ENCODE assay signal across 16 mouse cellular contexts in the genomic region with DNA sequence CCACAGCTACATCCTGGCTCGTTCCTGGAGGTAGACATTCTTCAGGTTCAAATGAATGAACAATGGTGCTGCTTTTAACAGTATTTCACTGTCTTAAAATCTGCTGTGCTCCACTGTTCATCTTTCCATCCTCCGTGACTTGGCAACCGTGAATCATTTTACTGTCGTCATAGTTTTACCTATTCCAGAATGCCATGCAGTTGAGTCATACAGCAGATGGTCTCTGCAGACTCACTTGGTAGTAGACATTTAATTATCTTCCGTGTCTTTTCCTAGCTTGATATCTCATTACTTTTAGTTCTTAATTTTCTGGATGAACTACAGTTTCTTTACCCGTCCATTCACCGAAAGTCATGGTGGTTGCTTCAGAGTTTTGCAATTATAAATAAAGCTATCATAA.
DNase-seq lines count a peak whose midpoint lies in the region; TF ChIP-seq lines count a peak whose summit lies in the region.
"Had no signal": no experiment of that assay in that cellular context is flagged by ENCODE, and none has a peak within 500 bp of the region (broad histone marks: within the 10 kb centered on the region; RNA-seq: fewer than 3 reads in every experiment).

No protein-coding gene starts in this region.

- H3K27ac ChIP-seq in forebrain, embryonic 10.5 days: no peak overlapping the region
- no peak overlapping the region for H3K27ac ChIP-seq in thymus, adult 2 months (ENCODE audit: control insufficient read depth, insufficient read depth, low read length)
- H3K27ac ChIP-seq: embryonic facial prominence, embryonic 12.5 days; heart, adult 2 months; hindbrain, embryonic 12.5 days; limb, embryonic 10.5 days; liver, embryonic 12.5 days; lung, embryonic 15.5 days; midbrain, embryonic 15.5 days had no signal

- WGBS in forebrain, embryonic 10.5 days: 95% methylated on average over 7 of the region's 7 CpGs
- 89% methylated on average over 7 of the region's 7 CpGs for WGBS in thymus, adult 2 months

- TF ChIP-seq POLR2A in thymus, adult 2 months (IDR thresholded peaks at IDR 0.05; ENCODE audit: control insufficient read depth, extremely low read depth, insufficient read depth, low read length, poor library complexity): no peak

- DNase-seq in cerebellum, adult 9-10 months: peak; percentile 73
- no peak for DNase-seq in cerebellum, adult 11-12 months
- peak; percentile 76 for DNase-seq in right cerebral cortex, adult 18-20 months
- no peak for DNase-seq in right cerebral cortex, postnatal 14 days
- peak; percentile 70 for DNase-seq in layer of hippocampus, adult 9-11 months
- peak; percentile 39 to 49 for DNase-seq in right cerebral cortex, postnatal 36 days (ENCODE audit: low spot score in 2 of 2)
- DNase-seq in forebrain, embryonic 10.5 days (ENCODE audit: extremely low spot score, low spot score): no peak
- DNase-seq in thymus, adult 2 months: no peak
- DNase-seq: adrenal gland, postnatal 36 days; heart, adult 2 months had no signal

- no peak for TF ChIP-seq CTCF in thymus, adult 2 months (IDR thresholded peaks at IDR 0.05; ENCODE audit: borderline replicate concordance, control insufficient read depth, extremely low read depth, insufficient read depth, low read length, poor library complexity)

- H3K4me3 ChIP-seq in forebrain, embryonic 10.5 days: no peak overlapping the region
- no peak overlapping the region for H3K4me3 ChIP-seq in thymus, adult 2 months (ENCODE audit: control insufficient read depth, insufficient read depth, low read length)
- H3K4me3 ChIP-seq: embryonic facial prominence, embryonic 12.5 days; heart, adult 2 months; hindbrain, embryonic 12.5 days; limb, embryonic 10.5 days; liver, embryonic 12.5 days; lung, embryonic 15.5 days; midbrain, embryonic 15.5 days had no signal

- no peaks in the 10 kb centered on the region for H3K36me3 ChIP-seq in forebrain, embryonic 10.5 days (replicated peaks)
- H3K36me3 ChIP-seq in thymus, adult 2 months (ENCODE audit: control insufficient read depth, insufficient read depth, low read length): no peaks in the 10 kb centered on the region
- H3K36me3 ChIP-seq: embryonic facial prominence, embryonic 12.5 days; hindbrain, embryonic 12.5 days; limb, embryonic 10.5 days; liver, embryonic 12.5 days; lung, embryonic 15.5 days; midbrain, embryonic 15.5 days had no signal

- H3K4me1 ChIP-seq in forebrain, embryonic 10.5 days: no peaks in the 10 kb centered on the region
- no peaks in the 10 kb centered on the region for H3K4me1 ChIP-seq in thymus, adult 2 months (replicated peaks; ENCODE audit: control insufficient read depth, insufficient read depth, low read length)
- H3K4me1 ChIP-seq: limb, embryonic 10.5 days; liver, embryonic 12.5 days had no signal

- no peaks in the 10 kb centered on the region for H3K9me3 ChIP-seq in forebrain, embryonic 10.5 days
- H3K9me3 ChIP-seq: embryonic facial prominence, embryonic 12.5 days; hindbrain, embryonic 12.5 days; limb, embryonic 10.5 days; liver, embryonic 12.5 days; lung, embryonic 15.5 days; midbrain, embryonic 15.5 days had no signal

- no peaks in the 10 kb centered on the region for H3K27me3 ChIP-seq in forebrain, embryonic 10.5 days (ENCODE audit: poor library complexity, severe bottlenecking)
- no peaks in the 10 kb centered on the region for H3K27me3 ChIP-seq in thymus, adult 2 months (ENCODE audit: control insufficient read depth, insufficient read depth, low read length)
- H3K27me3 ChIP-seq: embryonic facial prominence, embryonic 12.5 days; hindbrain, embryonic 12.5 days; liver, embryonic 12.5 days; midbrain, embryonic 15.5 days had no signal

Comparison
In these comparisons a context has a peak if more than half of its experiments do, and no peak if none do; other contexts are left out.
1. DNase-seq: peak in cerebellum, adult 9-10 months (single experiment), right cerebral cortex, adult 18-20 months (single experiment), layer of hippocampus, adult 9-11 months (single experiment) and right cerebral cortex, postnatal 36 days (2 of 2); none in cerebellum, adult 11-12 months (single experiment), right cerebral cortex, postnatal 14 days (single experiment), forebrain, embryonic 10.5 days (single experiment) and thymus, adult 2 months (single experiment).